Mouse (Mus musculus): ENCODE results near the gene Cdk19. TPM values are rescaled to one million over a fixed set of nuclear protein-coding genes. Genes with fewer than 3 reads are reported as not detected.

The Cdk19 gene
- polyA plus RNA-seq, 1 experiment: 6.6 TPM

DNA sequence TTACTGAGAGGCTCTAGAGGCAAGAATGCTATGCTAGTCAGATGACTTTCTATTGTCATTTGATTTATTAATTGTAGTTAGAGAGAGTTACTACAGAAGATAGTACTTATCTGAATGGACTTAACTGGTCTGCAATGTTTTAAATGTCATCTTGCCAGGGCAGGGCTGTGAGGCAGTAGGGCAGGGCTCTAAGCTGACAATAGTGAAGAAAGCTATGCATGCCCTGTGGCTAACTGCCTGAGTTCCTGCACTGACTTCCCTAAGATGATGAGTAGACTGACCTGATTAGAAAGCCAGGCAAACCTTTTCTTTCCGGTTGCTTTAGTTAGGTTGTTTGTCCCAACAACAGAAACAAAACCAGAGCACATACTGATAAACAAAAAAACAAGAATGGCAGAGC is 102.7 kb downstream of the Cdk19 start:
- DNase-seq: no peak
- Histone ChIP-seq H3K36me3 (ENCODE audit: control insufficient read depth, insufficient read depth, low read length) (no peaks in the 10 kb centered on the region), H3K27me3 (replicated peaks; ENCODE audit: control insufficient read depth, insufficient read depth, low read length) (no peaks in the 10 kb centered on the region), H3K4me1 (ENCODE audit: control insufficient read depth, insufficient read depth, low read length) (peaks cover 5% of the 10 kb centered on the region; the same call in 1 of the 2 replicates), H3K27ac (ENCODE audit: insufficient read depth, low read depth, low read length) (no peak overlapping the region), H3K4me3 (ENCODE audit: insufficient read depth, low read depth, low read length) (no peak overlapping the region)
- 100% methylated on average over 1 of the region's 1 CpGs for WGBS
- TF ChIP-seq CTCF (conservative IDR thresholded peaks at IDR 0.05; ENCODE audit: insufficient read depth, insufficient read length, low read depth, low read length) (no peak), POLR2A (IDR thresholded peaks at IDR 0.05; ENCODE audit: low read depth, low read length) (no peak)

DNA sequence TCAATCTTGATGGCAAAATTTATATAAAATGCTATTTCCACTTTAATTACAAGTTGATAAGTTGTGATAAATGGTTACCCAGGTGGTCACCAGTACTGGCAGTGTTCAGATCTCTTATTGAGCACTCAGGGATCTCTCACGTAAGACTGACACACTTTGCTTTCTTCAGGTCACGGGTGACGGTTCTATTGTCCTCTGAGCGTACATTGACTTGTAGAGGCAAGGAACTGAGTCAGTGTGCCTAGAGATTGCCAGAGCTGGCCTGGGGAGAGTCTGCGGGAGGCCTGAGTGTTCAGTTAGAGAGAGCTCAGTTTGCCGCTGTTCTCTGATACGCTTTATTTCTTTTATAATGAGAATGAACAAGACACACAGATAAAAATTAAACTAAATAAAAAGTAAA is 104.0 kb downstream of the Cdk19 start:
- 80% methylated on average over 7 of the region's 7 CpGs for WGBS
- H3K27me3 ChIP-seq (replicated peaks; ENCODE audit: control insufficient read depth, insufficient read depth, low read length): no peaks in the 10 kb centered on the region
- no peak for DNase-seq
- H3K27ac ChIP-seq (ENCODE audit: insufficient read depth, low read depth, low read length): no peak overlapping the region
- peaks cover 7% of the 10 kb centered on the region; the same call in 1 of the 2 replicates for H3K4me1 ChIP-seq (ENCODE audit: control insufficient read depth, insufficient read depth, low read length)
- H3K36me3 ChIP-seq (ENCODE audit: control insufficient read depth, insufficient read depth, low read length): no peaks in the 10 kb centered on the region
- no peak for TF ChIP-seq POLR2A (IDR thresholded peaks at IDR 0.05; ENCODE audit: low read depth, low read length)
- TF ChIP-seq CTCF (conservative IDR thresholded peaks at IDR 0.05; ENCODE audit: insufficient read depth, insufficient read length, low read depth, low read length): no peak
- no peak overlapping the region for H3K4me3 ChIP-seq (ENCODE audit: insufficient read depth, low read depth, low read length)

DNA sequence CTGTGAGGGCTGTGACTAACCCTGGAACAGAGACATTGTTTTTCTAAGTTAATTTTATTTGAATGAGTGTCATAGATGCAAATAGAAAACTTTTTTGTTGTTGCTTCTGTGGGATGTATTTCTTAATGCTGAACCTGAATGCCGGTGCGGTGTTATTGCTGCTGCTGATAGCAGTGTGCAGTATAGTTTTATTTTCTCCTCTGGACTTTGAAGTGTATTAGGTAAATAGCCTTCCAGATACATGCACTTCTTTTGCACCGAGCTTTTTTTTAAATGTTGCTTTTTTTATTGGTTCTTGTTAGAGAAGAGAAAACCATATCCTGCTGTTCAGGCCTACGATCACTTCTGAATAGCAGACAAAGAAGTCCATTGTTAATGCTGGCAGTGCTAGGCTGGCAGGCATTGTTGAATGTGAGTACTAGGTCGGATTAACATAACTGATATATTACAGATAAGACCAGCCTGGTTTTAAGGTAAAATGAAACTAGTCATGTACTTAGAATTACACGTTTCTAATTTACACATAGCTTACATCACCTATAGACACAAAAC is 104.5 kb downstream of the Cdk19 start:
- peaks cover 7% of the 10 kb centered on the region; the same call in 1 of the 2 replicates for H3K4me1 ChIP-seq (ENCODE audit: control insufficient read depth, insufficient read depth, low read length)
- no peak overlapping the region for H3K4me3 ChIP-seq (ENCODE audit: insufficient read depth, low read depth, low read length)
- DNase-seq: no peak
- H3K27ac ChIP-seq (ENCODE audit: insufficient read depth, low read depth, low read length): no peak overlapping the region
- H3K36me3 ChIP-seq (ENCODE audit: control insufficient read depth, insufficient read depth, low read length): no peaks in the 10 kb centered on the region
- H3K27me3 ChIP-seq (replicated peaks; ENCODE audit: control insufficient read depth, insufficient read depth, low read length): no peaks in the 10 kb centered on the region
- WGBS: 79% methylated on average over 6 of the region's 6 CpGs
- TF ChIP-seq CTCF (conservative IDR thresholded peaks at IDR 0.05; ENCODE audit: insufficient read depth, insufficient read length, low read depth, low read length) (no peak), POLR2A (IDR thresholded peaks at IDR 0.05; ENCODE audit: low read depth, low read length) (no peak)

DNA sequence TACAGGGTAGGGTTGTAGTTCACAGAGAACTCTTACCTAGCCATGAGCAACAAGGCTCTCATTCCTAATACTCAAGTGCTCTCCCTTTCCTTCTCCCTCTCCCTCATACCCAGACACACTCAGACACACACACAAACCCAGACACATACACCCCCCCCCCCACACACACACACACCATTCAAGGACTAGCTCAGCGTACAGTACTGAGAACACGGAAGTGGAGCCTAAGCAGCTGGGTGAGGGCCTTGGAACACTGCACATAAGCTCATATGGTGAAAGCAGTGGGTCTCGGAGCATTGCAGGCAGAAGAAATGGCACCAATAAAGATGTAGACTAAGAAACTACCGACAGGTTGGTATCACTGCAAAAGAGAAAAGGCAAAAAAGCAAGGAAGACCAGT is 105.2 kb downstream of the Cdk19 start:
- Histone ChIP-seq H3K4me1 (ENCODE audit: control insufficient read depth, insufficient read depth, low read length) (peaks cover 7% of the 10 kb centered on the region; the same call in 1 of the 2 replicates), H3K36me3 (ENCODE audit: control insufficient read depth, insufficient read depth, low read length) (no peaks in the 10 kb centered on the region), H3K27ac (ENCODE audit: insufficient read depth, low read depth, low read length) (no peak overlapping the region), H3K27me3 (replicated peaks; ENCODE audit: control insufficient read depth, insufficient read depth, low read length) (no peaks in the 10 kb centered on the region), H3K4me3 (ENCODE audit: insufficient read depth, low read depth, low read length) (no peak overlapping the region)
- 96% methylated on average over 4 of the region's 4 CpGs for WGBS
- TF ChIP-seq POLR2A (IDR thresholded peaks at IDR 0.05; ENCODE audit: low read depth, low read length) (no peak), CTCF (conservative IDR thresholded peaks at IDR 0.05; ENCODE audit: insufficient read depth, insufficient read length, low read depth, low read length) (no peak)
- DNase-seq: no peak

DNA sequence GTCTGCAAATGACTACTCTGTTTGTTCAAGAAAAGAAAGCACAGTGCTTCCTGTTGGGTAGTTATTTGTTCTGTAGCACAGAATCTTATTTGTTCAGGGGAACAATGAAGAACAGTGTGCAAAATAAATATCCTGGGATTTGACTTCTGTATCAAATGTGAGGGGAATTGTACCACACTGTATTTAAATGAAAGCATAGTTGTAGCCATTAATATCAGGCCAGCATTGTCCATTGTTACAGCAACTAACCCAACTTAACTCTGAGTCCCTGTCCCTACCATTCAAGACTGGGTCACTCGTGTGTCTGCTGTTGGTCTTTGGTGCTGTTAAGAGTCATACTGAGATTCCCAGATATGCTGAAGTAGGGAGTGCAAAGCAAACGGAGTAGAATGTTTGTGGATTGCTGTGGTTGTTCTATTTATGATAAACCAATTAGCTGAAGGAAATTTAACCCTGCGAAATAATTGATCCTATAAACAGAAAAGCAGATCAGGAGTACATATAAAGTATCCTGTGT is 106.8 kb downstream of the Cdk19 start:
- TF ChIP-seq CTCF (conservative IDR thresholded peaks at IDR 0.05; ENCODE audit: insufficient read depth, insufficient read length, low read depth, low read length): no peak
- no peak for TF ChIP-seq POLR2A (IDR thresholded peaks at IDR 0.05; ENCODE audit: low read depth, low read length)
- Histone ChIP-seq H3K4me3 (ENCODE audit: insufficient read depth, low read depth, low read length) (no peak overlapping the region), H3K27me3 (replicated peaks; ENCODE audit: control insufficient read depth, insufficient read depth, low read length) (no peaks in the 10 kb centered on the region), H3K36me3 (ENCODE audit: control insufficient read depth, insufficient read depth, low read length) (no peaks in the 10 kb centered on the region), H3K27ac (ENCODE audit: insufficient read depth, low read depth, low read length) (no peak overlapping the region), H3K4me1 (ENCODE audit: control insufficient read depth, insufficient read depth, low read length) (peaks cover 7% of the 10 kb centered on the region; the same call in 1 of the 2 replicates)
- WGBS: 73% methylated on average over 3 of the region's 3 CpGs
- no peak for DNase-seq

DNA sequence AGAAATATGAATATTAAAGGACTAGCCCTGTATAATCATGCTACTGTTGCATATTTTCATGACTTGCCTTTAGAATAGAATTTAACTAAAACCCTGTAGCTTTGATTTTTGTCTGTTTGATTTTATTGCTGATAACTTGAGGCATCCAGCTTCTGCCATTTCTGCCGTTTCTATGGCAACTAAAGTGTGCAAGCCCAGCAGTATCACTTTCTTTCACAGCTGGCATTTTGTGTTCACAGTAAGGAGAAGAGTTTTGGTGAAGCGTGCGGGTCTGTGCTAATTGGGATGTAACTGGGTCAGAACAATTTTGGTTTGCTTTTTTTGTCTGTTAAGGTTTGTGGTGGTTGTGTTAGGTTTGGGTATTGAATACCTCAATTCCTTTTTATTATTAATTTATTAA is 107.3 kb downstream of the Cdk19 start:
- Histone ChIP-seq H3K27me3 (replicated peaks; ENCODE audit: control insufficient read depth, insufficient read depth, low read length) (no peaks in the 10 kb centered on the region), H3K36me3 (ENCODE audit: control insufficient read depth, insufficient read depth, low read length) (no peaks in the 10 kb centered on the region), H3K4me3 (ENCODE audit: insufficient read depth, low read depth, low read length) (no peak overlapping the region), H3K4me1 (ENCODE audit: control insufficient read depth, insufficient read depth, low read length) (peaks cover 7% of the 10 kb centered on the region; the same call in 1 of the 2 replicates), H3K27ac (ENCODE audit: insufficient read depth, low read depth, low read length) (no peak overlapping the region)
- DNase-seq: no peak
- 54% methylated on average over 3 of the region's 3 CpGs for WGBS
- TF ChIP-seq POLR2A (IDR thresholded peaks at IDR 0.05; ENCODE audit: low read depth, low read length) (no peak), CTCF (conservative IDR thresholded peaks at IDR 0.05; ENCODE audit: insufficient read depth, insufficient read length, low read depth, low read length) (no peak)

DNA sequence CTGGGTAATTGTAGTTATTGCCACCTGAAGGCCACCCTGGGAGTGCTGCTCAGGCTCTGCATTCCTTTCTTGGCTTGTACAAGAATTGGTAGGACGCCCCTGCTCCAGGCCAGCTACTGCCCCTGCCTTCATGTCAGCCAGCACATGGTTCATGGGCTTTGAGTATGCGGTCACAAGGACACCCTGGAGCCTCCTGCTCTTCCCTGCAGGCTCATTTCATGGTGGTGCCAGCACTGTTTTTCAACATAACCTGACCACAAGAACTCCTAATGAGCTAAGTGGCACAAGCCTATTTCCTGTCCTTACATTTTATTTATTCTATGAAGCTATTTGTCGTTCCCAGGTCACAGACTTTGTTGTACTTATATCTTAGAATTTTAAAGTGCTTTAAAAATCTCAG is 107.9 kb downstream of the Cdk19 start:
- no peak overlapping the region for H3K27ac ChIP-seq (ENCODE audit: insufficient read depth, low read depth, low read length)
- TF ChIP-seq POLR2A (IDR thresholded peaks at IDR 0.05; ENCODE audit: low read depth, low read length): no peak
- no peak for TF ChIP-seq CTCF (conservative IDR thresholded peaks at IDR 0.05; ENCODE audit: insufficient read depth, insufficient read length, low read depth, low read length)
- no peak for DNase-seq
- no peaks in the 10 kb centered on the region for H3K36me3 ChIP-seq (ENCODE audit: control insufficient read depth, insufficient read depth, low read length)
- WGBS: 62% methylated on average over 3 of the region's 3 CpGs
- no peaks in the 10 kb centered on the region for H3K27me3 ChIP-seq (replicated peaks; ENCODE audit: control insufficient read depth, insufficient read depth, low read length)
- no peak overlapping the region for H3K4me3 ChIP-seq (ENCODE audit: insufficient read depth, low read depth, low read length)
- peaks cover 7% of the 10 kb centered on the region; the same call in 1 of the 2 replicates for H3K4me1 ChIP-seq (ENCODE audit: control insufficient read depth, insufficient read depth, low read length)

Measured in kidney, adult 2 months (tissue).